Mouse (Mus musculus) fibroblast of lung, adult 2 months (primary cell): ENCODE measurements around the gene Elovl1.

Experiments
- DNase-seq: peaks from one replicate; pipeline ENCODE4 v3.0.0-alpha.2; 2011; ENCODE audit warnings: low read depth

Elovl1 gene

DNA sequence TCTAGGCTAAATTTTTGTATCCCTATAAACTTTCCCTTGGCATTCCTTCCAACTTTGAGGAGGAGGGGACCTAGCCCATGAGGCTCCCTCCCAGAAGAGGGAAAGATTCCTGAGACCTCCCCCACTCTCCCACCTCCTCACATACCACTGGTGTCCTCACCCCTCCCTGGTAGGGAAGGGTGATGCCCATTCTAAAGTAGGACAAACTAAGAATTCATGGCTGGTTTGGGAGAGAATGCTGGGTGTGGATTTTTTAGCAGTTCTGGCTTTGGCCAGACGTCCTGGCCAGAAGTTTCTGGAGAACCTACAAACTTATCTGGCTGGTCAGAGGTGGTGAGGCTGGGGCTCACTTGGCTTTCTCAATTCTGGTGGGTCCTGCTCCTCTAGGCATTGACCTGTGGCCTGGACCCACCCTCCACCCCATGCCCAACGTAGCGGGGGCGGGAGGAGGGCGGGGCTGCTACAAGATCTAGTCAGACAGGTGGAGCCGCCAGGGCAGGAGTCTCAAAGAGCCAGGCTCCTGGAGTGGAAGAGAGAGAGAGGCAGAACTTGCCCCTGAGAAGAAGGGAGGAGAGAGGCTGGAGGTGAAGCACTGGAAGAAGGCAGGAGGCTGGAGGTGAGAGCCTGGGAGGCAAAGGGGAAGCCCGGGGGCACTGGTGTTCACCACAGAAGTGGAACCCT is 1.5 kb downstream of the Elovl1 start:
- DNase-seq, result no peak

DNA sequence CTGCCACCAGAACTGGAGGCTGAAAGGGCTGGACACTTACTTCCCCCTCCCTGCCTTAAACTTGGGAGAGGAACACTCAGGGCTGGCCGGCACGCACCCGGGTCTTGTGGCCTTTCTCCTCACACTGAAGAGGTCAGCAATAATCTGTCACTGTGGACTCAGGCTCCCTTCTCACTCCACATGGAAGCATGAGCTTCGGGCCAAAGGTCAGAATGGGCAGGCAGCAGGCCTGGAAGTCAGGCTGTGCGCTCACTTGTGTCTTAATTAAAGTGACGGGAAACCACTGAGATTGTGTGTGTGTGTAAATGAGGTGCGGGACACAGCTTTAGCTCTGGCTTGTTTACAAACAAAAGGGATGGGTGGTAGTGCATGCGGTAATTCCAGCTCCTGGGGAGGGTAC is 4.4 kb downstream of the Elovl1 start:
- DNase-seq, result no peak

DNA sequence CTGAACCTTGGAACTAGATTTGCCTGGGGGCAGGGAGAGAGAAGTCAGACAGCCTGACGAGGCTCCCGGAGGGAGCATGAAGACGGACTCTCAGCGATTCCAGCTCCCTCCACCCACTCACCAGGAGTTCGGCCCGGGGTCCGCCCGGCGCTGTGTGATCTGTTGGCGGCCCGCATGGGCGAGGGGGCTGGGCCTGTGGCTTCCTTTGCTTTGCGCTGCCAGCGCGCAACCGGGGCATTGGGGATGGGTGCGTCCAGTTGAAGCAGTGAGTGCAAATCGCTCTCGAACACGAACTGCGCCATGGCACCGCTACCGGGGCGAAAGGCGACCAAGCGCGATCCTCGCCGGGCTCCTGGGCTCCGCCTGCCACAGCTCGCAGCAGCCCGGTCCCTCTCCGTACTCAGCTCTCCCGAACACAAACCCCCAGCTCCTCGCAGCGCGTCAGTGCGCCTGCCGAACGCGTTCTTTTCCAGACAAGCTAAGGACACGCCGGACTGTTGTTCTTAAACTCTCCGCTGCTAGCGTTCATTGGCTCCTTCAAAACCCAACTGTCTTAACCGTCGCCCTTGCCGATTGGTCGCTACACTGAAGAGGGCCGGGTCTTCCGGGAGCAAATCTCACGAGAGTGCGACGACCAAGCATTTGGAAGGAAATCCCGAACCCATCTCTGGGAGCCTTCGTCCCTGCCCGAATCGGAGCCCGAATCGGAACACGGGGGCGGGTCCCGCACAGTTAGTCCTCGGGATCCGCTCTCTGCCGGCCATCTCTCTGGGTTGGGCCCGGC is 9.1 kb downstream of the Elovl1 start, which contains the start of gene Cdc20:
Gene Cdc20, minus strand, starts transcription at position 533 of the 784 bp plus-strand sequence.
- peak; percentile 95 for DNase-seq

DNA sequence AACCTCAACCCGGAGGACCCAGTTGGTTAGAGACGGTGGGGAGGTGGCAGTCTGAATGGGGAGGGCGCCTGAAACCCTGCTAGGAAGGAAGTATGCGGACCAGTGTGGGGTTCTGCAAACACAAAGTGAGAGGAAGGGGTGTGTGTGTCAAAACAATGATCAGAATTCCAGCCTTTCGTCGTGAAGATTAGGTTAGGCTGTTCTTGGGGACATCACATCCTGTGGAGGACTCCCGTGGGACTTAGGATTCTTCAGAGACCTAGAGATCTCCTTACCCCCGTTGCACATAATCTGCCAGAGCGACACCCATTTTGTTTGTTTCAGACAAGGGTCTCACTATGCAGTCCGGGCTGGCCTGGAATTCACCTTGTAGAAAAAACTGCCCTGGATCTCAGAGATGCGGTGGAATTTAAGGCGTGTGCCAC is 9.9 kb downstream of the Elovl1 start:
- no peak for DNase-seq

DNA sequence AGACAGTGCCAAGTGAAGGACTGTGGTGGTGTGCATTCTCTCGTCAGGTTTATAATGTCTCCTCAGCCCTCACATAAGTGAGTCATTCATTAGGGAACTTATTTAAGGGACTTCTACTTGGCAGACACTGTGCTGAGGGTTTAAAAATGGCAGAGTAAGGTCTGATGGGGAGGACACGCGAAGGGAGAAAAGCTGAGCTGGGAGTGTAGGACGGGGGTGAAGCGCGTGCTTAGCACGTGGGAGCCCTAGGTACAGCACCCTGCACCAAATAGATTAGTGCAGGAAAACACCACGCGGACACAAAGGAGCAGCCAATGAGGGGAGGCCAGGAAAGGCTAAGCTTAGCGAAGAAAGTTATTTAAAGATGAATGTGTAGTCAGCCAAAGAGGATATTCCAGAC is 17.2 kb downstream of the Elovl1 start:
- no peak for DNase-seq

DNA sequence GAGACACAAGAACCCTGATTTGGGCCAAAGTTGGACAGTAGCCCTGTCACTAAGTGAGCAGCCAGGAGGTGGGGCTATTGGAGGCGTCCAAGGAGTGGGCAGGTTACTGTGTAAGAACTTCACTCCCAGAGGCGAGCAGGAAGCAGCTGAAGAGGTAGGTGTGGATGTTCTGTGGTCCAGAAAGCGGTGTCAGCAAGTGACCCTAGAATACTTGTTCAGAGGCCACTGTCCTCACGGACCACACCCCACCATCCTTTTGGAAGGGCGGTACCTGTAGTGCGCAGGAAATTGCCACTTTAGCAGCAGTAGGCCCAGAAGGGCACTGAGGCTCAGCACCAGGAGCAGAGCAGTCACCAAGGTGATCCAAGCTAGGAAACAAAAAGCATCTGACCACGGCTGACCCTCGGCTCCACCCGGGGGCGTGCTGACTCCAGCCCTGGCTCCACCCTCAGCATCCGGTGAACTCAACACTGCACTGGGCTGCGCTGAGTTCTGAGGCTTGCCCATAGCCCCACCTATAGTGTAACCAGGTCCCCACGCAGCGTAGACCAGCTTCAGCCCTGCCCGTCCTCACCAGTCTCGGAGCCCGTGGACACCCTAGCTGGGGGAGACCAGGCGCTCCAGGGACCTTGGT is 18.0 kb downstream of the Elovl1 start:
- no peak for DNase-seq

DNA sequence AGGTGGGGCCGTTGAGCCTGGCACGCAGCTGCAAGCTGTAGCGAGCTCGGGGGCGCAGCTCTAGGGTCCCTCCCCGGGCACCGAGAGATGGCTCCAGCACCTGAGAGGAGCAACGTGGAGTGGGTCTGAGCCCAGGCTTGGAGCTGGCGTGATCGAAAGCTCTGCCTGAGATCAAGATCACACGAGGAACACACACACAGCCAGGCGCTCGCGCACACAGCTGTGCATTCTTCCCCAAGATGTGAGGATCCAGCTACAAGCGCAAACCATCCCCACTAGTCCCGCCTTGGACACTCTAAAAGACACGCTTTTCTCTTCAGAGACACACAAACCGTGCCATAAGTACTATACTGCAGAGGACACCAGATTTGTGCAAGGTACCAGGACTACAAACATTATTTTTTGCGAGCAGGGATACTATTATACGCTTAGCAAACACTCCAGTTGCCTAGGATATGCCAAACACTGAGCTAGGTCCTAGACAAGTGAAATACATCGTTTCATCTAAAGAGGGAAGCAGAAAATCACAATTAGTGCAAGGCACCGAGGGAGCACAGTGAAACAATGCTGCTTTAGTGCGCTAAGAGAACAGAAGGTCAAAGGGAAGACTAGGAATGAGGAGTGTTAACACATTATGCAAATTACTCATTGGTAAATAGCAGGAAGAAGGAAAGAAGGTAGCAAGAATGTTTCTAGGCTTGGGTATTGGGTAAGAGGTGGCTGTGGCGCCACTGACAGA is 18.7 kb downstream of the Elovl1 start:
- DNase-seq, result no peak

DNA sequence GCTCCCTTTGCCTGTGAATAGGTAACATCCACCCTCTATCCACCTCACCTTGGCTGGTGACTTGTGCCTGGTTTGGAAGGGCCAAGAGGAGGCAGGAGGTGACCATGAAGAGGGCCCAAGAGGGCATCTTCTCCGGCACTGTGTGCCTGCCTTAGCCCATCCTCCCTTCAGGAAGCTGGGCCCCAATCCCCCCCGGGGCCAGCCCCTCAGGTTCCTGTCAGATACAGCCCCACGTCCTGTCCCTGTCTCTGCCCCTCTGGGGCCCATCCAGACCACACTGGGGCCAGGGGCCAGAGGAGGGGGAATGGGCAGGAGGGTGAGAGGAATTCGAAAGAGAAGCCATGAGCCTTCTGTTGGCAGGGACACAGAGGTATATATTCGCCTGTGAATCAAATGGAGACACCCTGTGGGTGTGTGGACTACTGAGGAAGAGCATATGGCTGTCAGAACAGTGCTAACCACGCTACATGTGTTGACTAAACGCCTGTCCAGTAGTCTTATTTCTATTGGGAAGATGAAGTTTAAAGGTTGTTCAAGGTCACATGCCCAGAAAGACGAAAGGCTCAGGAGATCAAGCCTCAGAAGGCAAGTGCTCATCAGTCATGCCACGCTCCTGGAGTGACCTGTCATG is 29.6 kb downstream of the Elovl1 start, which contains the start of gene Mpl:
Gene Mpl, minus strand, starts transcription at position 169 of the 631 bp plus-strand sequence.
- DNase-seq, result no peak

DNA sequence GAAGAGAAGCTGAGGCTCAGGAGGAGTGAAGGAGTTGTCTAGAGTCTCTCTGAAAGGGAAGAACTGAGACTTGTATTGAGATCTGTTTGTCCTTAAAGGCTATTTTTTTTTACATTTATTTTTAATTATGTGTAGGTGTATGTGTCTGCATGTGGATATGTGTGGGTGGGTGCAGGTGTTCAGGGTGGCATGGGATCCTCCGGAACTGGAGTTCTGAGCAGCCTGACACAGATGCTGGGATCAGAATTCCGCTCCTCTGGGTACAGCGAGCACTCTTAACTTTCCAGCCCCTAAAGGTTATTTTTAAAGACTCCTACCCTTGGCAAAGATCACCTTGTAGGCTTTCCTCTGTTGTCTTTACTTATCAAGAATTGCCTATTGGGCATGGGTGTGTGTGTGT is 37.1 kb downstream of the Elovl1 start:
- no peak for DNase-seq

DNA sequence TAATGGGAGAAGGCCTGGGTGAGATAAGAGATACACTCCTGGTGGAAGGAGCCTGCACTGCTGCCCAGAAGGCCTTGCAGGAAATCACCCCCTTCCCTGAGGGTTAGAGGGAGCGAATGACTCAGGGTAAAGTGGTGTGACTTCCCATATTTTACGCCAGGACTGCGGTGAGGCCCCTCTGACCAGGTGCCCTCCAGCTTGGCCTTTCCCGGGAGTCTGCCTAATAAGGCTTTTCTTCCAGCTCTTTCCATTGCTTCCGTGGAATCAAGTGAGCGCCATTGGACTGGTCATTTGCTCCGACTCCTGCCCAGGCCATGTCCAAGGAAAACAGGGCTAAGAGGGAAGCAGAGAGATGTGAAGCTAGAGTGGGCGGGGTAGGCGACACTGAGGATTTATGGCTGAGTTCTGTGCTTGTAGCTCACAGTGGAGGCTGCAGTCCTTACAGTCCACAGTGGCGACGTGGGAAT is 37.8 kb downstream of the Elovl1 start:
- DNase-seq, result no peak

DNA sequence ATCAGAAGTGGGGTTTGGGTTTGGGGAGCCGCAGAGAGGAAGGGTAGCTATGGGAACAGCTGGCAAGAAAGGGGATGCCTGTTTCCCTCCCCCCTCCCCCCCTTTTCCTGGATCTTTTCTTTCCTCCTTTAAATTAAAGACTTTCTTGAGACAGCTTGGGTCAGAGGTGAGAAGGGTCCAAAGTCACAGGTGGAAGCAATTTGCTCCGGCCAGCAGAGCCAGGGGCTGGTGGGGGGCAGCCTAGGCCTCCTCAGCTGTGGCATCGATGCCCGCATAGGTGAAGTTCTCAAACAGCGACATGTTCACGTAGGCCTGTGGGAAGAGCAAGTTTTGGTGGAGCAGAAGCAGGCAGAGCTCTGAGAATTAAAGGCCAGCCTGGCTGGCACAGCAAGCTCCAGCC is 43.4 kb downstream of the Elovl1 start:
- DNase-seq, result no peak

DNA sequence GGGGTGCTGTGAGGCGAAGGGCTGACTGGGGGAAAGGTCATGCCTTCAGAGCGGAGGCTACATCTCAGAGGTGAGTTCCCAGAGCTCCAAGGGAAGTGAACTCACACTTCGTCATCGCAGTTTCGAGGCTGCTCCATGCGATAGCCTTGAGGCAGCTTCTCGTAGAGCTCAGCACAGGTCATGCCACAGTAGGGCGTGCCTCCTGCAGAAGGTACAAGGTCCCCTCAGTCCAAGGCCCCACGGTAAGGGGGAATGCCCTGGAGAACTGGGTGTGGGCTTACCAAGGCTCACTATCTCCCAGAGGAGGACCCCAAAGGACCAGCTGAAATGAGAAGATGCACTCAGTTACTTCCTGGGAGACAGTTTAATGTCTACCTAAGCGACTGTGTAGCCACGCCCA is 44.8 kb downstream of the Elovl1 start:
- no peak for DNase-seq

DNA sequence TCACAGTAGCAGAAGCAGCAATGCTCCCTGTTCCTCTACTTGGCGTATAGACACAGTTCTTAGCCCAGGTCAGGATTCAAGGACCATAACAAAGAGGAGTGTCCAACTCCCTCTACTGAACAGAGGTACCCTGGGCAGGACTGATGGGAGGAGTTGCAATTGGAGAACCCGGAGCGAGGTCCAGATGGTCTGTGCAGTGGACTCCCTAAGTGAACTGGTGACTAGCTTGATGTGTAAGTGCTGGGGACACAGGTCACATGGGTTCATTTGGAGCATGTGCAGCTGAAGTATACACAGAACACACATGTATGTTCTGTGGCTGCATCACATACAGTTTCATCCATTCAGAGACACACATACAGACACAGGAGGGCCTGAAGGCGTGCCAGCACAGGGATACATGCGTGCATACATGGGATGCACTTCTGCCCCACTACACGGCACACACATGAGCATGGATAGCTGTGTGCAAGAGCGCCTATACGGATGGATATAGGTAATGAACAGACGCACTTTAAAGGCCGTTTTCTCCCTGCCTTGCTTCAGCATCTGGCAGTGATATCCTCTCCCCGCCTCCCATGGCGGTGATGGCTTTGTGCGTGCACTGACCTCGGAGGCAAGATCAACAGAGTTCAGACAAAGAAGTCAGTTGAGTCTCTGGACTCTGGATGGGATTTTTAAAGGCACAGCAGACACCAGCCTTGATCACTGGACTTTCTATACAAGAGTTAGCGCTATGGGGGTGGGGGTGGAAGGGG is 49.1 kb downstream of the Elovl1 start:
- no peak for DNase-seq
